Mouse (Mus musculus): ENCODE results near the gene Zfp580.

GRCm38 (mm10) chr7:5017352-5017751, 34.0 kb upstream of the Zfp580 start:
- TF ChIP-seq MAFK (IDR thresholded peaks at IDR 0.05; ENCODE audit: insufficient read depth, low read depth, low read length) (no peak), HCFC1 (IDR thresholded peaks at IDR 0.05; ENCODE audit: borderline replicate concordance, insufficient read depth, low read length) (no peak)
